Mouse (Mus musculus) frontal cortex, postnatal 14 days (tissue): ENCODE measurements around the gene Gm3512.
"Not testable (repeated sequence)": the region's sequence is repeated elsewhere in the genome, so short reads cannot be mapped to it uniquely, and the experiment has no call there.

Experiments
- DNase-seq, 2 experiments: peaks; one replicate each; pipeline ENCODE4 v3.0.0; 2022; ENCODE audit warnings: low spot score in 2 of 2

Gm3512 gene

DNA sequence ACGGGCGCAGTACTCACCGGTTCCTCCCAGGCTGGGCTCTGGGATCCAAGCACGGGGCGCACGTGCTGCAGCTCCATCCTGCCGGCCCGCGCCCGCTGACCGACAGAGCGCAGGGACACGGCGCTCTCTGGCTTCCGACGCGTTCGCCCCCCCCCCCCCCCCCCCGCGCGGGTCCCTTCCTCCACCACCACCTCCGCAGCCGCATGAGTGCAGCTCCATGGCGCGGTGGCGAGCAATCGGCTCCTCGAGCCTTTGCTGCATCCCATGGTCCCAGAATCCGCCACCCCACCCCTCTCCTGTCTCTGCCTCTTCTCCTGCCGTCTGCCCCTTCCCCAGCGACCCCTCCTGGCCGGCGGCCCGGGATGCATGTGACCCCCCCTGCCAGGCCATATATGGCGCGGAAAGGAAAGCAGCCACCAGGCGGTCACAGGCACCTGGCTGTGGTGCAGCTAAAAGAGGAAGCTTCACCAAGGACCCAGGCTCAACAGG is at the start of gene Gm3512:
Gm3512 (minus strand) TSS at position 51 of the 489 bp plus-strand sequence.
- peak; percentile 2 to 3 for DNase-seq

DNA sequence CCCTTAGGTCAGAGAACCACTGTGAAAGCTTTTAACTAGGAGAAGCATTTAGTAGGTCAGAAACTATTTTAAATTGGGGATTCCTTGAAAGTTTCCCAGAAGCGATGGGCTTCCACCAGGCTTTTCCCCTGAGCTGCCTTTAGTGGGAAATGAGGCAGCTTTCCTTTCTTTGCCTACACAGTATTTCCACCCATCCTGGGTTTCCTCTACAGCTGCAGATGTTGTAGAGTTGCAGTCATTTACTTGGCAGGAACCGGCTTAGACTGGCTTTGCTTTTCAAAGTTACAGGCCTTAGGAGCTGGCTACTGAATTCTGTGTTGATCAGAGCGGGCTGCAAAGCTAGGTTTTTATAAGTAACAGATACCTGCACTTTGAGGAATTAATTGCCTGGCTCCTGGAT is 25.7 kb upstream of the Gm3512 start:
- peak; percentile 3 to 5 for DNase-seq

DNA sequence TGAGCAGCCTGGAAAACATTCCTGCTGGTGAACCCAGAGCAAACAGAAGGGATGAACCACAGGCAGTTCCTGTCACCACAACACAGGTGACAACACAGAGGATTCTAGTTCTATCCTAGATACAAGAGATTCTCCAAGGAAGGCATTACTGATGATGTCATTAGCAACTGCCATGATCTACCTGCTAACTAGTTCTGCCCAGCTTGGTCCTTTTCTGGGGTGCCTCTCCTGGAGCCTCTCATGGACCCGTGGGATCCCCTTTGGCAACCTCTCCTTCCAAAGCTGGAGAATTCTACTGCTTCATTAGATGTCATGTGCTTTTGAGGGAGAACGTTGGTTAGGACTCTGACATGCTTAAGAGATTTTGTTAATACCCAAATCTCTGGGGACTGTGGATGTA is 20.1 kb upstream of the Gm3512 start, which contains the start of gene Gm16434:
Gm16434 (minus strand) TSS at position 101 of the 400 bp plus-strand sequence.
- DNase-seq: not testable (repeated sequence)

DNA sequence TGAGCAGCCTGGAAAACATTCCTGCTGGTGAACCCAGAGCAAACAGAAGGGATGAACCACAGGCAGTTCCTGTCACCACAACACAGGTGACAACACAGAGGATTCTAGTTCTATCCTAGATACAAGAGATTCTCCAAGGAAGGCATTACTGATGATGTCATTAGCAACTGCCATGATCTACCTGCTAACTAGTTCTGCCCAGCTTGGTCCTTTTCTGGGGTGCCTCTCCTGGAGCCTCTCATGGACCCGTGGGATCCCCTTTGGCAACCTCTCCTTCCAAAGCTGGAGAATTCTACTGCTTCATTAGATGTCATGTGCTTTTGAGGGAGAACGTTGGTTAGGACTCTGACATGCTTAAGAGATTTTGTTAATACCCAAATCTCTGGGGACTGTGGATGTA is 49.0 kb downstream of the Gm3512 start, which contains the start of gene Gm6676:
Gm6676 (minus strand) TSS at position 101 of the 400 bp plus-strand sequence.
- not testable (repeated sequence) for DNase-seq

DNA sequence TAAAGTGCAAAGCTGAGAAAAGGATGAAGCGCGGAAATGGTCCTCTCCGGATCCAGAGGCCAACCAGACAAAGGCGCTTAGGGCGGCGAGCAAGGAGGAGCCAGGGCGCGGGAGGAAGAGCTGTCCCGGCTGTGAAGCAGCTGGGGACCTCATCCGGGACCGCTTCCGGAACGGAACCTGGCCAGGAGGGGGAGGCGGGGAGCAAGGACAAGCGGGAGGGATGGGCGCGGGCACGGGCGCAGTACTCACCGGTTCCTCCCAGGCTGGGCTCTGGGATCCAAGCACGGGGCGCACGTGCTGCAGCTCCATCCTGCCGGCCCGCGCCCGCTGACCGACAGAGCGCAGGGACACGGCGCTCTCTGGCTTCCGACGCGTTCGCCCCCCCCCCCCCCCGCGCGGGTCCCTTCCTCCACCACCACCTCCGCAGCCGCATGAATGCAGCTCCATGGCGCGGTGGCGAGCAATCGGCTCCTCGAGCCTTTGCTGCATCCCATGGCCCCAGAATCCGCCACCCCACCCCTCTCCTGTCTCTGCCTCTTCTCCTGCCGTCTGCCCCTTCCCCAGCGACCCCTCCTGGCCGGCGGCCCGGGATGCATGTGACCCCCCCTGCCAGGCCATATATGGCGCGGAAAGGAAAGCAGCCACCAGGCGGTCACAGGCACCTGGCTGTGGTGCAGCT is 69.1 kb downstream of the Gm3512 start:
- peak; percentile 2 to 3 for DNase-seq
